Mouse (Mus musculus) MEL (cell line): ENCODE measurements around the gene Aldob.

Source experiments
- JUND ChIP-seq: IDR thresholded peaks from 2 replicates; pipeline ENCODE4 v1.6.1; 2011; ENCODE audit warnings: low read depth, mild to moderate bottlenecking, improper control_type of control experiment, low read length
- MAZ ChIP-seq: IDR thresholded peaks from 2 replicates; pipeline ENCODE4 v1.6.1; 2012; ENCODE audit warnings: low read depth, mild to moderate bottlenecking, inconsistent platforms, low read length, improper control_type of control experiment

DNA sequence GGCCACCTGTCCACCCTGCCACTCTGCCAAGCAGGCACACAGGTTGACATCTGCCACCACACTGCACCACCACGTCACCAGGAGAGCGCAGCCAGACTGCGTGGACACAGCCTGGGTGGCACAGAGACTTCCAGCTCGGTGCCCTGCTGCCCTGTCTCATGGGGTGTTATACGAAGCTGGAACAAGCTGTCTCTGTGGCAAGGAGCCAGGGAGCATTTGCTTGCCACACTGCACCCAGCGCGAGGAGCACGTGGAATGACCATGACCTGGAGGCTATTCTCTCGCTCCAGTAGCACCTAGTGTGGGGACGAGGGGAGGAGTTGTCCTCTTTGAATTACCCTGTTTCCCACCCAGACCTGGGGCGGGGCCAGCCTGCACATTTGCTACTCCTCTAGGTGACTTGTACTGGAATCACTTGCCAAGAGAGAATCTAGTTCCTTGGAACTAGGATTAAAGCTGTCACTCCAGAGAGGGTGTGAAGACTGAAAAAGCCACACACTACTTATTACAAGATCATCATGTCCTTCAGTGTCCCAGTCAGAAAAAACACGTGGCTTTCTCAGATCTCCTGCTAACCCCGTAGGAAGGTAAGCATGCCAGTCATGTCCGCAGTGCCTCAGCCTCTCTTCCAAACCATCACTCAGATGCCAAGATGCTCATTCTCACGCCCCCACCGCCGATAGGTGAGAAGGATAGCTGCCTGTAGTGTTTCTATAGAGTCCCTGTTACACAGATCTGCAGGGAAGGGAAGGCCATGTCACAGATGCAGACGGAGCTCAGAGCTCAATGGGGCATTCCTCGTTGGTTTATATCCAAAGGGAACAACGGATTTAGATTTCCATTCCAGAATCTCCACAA is 10.8 kb upstream of the Aldob start:
- TF ChIP-seq JUND, result no peak
- no peak for TF ChIP-seq MAZ
